Mouse (Mus musculus): ENCODE data around the gene Zfp704. TPM values are rescaled to one million over a fixed set of nuclear protein-coding genes. Genes with fewer than 3 reads are reported as not detected.
A peak's percentile ranks its signal among the peaks of the same experiment; 100 is the strongest.

Gene Zfp704
- total RNA-seq, 2 experiments from 2014 or later, result 38.3 to 38.9 TPM

DNA sequence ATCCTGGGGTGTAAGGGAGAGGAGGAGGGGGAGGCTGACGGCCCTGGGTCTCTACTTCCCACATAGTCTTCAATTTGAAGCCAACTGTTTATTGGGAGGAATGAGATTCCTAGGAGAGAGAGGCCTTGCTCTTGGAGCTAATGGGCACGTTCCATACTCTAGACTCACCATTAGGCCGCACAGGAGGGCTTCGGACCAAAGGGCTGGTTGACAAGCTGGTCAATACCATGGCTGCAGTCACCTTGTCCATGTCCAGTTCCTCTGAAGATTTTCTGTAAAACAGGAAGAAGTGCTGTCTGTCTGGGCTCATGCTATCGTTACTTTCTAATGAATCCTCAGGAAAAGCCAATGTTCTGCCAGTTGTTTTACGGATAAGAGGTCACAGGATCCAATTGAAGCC is 135.6 kb downstream of the Zfp704 start:
- no peak for DNase-seq (ENCODE audit: low spot score in 2 of 2)

DNA sequence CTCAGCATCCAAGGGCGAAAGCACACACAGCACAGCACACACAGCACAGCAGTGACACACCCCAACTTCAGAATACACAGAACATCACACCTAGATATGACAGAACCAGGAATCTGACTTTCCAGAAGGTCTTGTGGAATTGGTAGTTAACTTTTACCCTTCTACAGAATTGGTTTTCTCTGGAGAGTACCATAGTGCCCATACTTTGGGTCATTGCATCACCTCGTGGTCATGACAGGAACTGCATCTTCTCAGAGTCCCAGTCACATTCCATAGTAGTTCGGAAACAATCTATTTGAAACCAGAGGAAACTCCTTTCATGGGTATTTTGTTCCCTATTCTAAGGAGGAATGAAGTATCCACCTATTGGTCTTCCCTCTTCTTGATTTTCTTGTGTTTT is 143.6 kb downstream of the Zfp704 start:
- peak; percentile 43 to 66 for DNase-seq (ENCODE audit: low spot score in 2 of 2)

DNA sequence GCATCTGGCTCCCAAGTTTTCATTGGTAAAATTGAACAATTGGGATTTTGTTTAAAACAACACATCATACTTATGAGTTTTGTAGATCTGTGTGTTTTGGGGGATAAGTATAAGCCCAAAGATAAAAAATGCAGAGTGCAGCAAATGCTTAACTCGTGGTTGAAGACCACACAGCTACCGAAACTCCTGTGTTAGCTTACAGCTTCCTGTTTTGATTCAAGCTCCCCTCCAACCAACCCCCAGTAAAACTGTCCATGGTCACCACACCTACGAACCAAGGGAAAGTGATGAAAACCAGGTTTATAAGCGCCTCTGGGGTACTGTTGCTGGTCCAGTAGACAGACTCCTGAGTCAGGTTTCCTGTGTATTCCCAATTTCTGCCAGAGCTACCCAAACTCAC is 144.2 kb downstream of the Zfp704 start:
- DNase-seq (ENCODE audit: low spot score in 2 of 2), result no peak

GRCm38 (mm10) chr3:9461660-9462059 is 148.2 kb downstream of the Zfp704 start:
- DNase-seq (ENCODE audit: low spot score in 2 of 2), result peak; percentile 19 to 41

- no peak for DNase-seq (ENCODE audit: low spot score in 2 of 2)
These were observed 149.6 kb downstream of the Zfp704 start for GRCm38 (mm10) chr3:9460284-9460683.

GRCm38 (mm10) chr3:9456380-9456890 is 153.4 kb downstream of the Zfp704 start:
- DNase-seq (ENCODE audit: low spot score in 2 of 2), result no peak

DNA sequence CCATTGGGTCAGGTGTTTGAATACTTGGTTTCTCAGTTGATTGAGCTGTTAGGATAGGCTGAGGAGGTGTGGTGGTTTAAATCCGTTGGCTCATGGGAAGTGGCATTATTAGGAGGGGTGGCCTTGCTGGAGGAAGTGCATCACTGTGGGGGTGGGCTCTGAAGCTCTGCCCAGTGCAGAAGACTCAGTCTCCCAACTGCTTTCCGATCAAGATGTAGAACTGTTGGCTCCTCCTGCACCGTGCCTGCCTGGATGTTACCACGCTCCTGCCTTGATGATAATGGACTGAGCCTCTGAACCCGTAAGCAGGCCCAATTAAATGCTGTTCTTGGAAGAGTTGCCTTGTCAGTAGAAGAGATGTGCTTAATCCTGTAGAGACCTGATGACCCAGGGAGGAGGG is 154.5 kb downstream of the Zfp704 start:
- DNase-seq (ENCODE audit: low spot score in 2 of 2), result no peak

DNA sequence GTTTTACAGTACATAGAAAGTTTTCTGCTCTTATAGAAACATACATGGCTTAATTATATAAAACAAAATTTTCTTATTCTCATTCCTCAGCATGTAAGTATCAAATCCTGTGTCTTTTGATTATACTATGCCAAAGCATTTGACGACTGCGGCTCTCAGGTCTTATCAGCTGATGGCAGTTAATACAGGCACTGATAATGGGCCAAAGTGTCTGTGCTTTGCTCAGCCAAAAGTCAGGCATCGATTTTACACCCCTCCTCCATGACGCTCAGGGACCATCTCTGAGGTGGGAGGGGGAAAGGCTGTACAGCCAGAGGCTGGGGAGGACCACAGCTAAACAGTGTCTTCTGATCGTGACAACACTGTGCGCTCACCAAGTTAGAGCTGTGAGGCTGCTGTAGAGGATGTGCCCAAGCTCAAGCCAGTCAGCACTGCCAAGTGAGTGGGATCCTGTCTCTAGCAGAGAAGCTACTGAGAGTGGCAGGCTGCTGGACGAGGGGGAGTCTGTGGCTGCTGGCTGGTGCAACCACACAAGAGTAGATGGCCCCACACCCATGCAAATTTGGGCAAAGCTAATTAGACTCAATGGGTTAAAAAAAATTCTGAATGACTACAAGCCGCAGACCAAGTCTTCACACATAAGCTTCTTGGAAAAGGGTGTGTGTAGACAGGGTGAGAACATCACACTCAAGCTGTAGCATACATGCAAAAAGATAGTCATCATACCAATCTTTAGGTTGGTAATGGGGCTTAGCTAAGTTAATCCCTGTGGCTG is 155.1 kb downstream of the Zfp704 start:
- peak in 1 of 2 experiments; percentile 33 for DNase-seq (ENCODE audit: low spot score in 2 of 2)

DNA sequence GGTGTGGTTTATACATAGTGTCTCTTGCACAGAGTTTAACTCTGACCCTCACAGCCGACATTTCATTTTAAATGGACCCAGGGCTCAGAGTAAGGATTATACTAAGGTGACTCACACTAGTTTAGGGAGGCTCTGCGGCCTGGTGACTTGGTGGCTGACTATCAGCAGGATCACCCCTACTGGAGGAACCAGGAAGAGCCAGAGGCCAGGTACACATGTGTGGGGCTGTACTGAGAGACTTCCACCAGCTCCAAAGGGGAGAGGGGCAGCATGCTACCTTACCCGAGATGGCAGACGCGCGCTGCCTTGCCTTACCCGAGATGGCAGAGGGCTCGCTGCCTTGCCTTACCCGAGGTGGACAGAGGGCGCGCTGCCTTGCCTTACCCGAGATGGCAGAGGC is 159.4 kb downstream of the Zfp704 start:
- no peak for DNase-seq (ENCODE audit: low spot score in 2 of 2)

- DNase-seq (ENCODE audit: low spot score in 2 of 2), result no peak
These were observed 160.5 kb downstream of the Zfp704 start for GRCm38 (mm10) chr3:9449261-9450007.

DNA sequence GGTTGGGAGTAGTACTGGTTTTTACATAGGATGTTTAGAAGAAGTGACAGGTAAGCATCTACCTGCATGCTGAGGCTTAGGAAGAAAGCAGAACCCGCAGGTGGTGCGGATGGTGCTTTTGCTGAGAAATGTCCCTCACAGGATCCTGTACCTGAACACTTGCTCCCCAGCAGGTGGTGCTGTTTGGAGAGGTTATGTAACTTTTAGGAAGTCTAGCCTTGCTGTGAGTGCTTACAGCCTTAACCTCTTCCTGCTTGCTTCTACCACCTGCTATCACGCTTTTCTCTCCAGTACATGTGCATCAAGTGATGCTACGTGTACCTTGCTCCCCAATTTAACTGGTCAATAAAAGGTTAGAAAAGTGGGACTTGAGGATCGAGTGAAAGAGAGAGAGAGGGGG is 161.3 kb downstream of the Zfp704 start:
- no peak for DNase-seq (ENCODE audit: low spot score in 2 of 2)

GRCm38 (mm10) chr3:9444558-9444957 is 165.3 kb downstream of the Zfp704 start:
- DNase-seq (ENCODE audit: low spot score in 2 of 2), result no peak

GRCm38 (mm10) chr3:9443981-9444380 is 165.9 kb downstream of the Zfp704 start:
- DNase-seq (ENCODE audit: low spot score in 2 of 2), result no peak

- no peak for DNase-seq (ENCODE audit: low spot score in 2 of 2)
These were observed 166.4 kb downstream of the Zfp704 start for GRCm38 (mm10) chr3:9443476-9443875.

- no peak for DNase-seq (ENCODE audit: low spot score in 2 of 2)
These were observed 168.0 kb downstream of the Zfp704 start for GRCm38 (mm10) chr3:9441566-9442540.

- DNase-seq (ENCODE audit: low spot score in 2 of 2), result no peak
These were observed 169.4 kb downstream of the Zfp704 start for GRCm38 (mm10) chr3:9440466-9440865.

GRCm38 (mm10) chr3:9439619-9440286 is 170.1 kb downstream of the Zfp704 start:
- DNase-seq (ENCODE audit: low spot score in 2 of 2), result no peak

DNA sequence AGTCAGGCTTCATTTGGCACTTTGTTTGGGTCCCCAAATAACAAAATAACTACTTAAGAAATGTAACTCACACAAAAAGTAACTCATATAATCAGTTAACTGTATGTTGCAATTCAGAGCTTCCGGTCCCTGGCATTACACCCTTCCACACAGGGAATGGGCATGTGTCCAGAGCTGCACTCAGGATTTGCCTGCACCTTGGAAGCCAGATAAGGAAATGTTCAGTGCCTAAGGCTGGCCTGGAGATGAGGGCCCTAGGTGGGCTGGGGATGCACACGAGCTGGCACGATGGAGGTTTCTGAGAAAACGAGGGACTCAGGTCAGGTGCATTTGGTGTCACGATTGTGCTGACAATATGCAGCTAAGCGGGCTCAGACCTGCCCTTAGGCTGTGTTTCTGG is 173.6 kb downstream of the Zfp704 start:
- DNase-seq (ENCODE audit: low spot score in 2 of 2), result no peak

- DNase-seq (ENCODE audit: low spot score in 2 of 2), result no peak
These were observed 175.3 kb downstream of the Zfp704 start for GRCm38 (mm10) chr3:9434394-9435175.
